Mouse (Mus musculus): Measurements from ENCODE around the gene Ttc19.
A peak's percentile ranks its signal among the peaks of the same experiment; 100 is the strongest.
"Not testable (repeated sequence)": the region's sequence is repeated elsewhere in the genome, so short reads cannot be mapped to it uniquely, and the experiment has no call there.

Ttc19 gene

DNA sequence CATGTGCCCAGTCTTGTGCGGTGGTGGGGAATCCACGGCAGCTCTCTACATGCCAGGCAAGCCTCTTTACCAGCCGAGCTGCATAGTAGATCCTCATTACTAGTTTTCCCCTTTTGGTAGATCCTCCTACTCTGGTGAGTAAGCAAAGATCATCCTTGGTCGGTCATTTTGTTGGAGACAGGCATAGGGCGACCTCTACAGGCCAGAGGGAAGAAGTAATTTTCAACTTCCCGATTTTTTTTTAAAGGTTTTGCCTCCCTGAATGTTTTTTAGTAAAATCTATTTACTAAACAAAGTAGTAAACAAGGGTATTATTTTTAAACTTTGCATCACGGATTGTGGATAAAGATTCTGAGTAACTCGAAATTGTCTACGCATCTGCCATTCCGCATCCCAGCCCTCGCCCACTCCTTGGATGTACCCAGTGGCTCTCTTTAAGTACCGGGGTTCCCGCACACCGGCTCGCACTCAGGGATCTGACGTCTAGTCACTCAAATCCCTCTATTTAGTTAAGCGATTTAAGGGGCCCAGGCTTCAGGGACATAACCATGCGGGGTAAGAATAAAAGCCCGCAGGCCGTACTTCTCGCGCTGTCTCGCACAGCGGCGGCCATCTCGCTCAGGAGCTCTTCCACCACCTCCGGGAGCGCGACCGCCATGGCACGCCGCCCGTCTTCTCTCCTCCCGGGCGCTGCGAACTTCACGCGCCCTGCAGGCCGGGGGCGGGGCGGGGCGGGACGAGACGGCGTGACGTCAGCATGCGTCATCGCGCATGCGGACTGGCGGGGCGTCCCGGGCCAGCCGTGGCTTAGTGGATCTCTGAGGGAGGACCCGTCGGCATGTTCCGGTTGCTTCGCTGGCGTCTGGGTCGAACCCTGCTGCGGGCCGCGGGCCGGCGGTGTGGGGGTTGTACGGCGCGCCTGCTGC, at the start of gene Ttc19, which contains the start of gene Zswim7:
TSS of gene Ttc19 (plus strand) at position 799 of the 926 bp plus-strand sequence.
TSS of gene Zswim7 (minus strand) at position 701 of the 926 bp plus-strand sequence.
- peak; percentile 95 to 97 for DNase-seq

DNA sequence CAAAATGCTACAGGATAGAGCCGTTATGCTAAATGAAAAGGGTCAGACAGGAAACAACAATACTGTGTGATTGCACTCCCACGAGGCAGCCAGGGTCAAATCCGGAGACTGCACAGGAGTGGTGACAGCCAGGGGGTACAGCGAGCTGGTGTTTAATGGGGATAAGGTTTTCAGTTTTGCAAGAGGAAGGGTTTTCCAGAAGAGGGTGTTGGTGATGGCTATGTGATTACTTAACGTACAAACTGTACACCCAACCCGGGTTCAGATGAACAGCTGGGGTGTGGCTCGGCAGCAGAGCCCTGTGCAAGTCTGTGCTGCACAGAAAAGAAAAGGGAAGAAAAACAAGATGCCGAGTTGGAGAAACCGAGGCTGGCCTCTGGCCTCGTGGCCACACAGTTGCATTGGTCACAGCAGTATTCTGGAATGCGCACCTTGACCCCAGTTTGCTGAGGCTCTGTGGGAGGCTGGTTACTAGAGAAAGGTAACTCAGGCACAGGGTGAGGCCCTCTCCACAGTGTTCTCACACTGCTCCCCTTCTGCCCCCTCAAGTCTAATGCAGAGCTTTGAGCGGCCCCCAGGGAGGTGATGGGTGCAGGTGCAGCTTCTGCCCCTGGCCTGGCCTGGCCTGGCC, 40.5 kb upstream of the Ttc19 start:
- no peak for DNase-seq

DNA sequence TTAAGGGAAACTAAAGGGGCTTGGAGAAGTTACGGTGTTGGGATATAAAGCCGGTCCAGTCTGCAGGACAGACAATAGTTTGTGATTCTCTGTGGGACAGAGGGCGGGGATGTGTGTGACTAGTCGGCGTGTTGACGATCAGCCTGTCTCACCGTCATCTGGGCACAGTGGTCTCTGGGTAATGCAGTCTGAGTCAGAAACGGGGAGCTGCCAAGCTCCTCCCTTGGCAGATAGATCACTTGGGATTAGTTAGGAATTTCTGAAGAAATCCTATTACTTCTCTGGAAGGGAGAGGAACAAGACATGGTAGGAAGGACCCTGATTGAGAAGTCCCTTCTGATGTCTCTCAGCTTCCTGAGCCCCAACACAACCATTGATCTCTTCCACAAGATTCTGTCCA, 37.4 kb upstream of the Ttc19 start:
- no peak for DNase-seq

DNA sequence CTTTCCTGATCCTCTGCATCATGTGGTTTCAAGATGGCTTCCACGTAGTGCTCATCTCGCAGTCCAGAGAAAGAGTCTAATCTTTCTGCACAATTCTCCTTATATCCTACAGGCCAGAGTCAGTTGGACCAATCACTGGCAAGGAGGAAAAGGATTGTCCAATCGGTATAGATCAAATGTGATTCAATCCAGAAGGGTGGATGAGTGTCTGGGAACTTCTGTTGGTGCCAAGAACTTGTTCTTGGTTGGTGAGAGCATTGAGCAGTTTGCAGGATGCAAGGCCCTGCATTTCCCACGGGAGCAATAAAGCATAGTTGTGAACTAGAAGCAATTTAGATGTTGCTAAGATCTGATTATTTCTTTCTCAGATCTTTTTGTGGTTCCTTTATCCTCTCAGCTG, 36.8 kb upstream of the Ttc19 start:
- DNase-seq: no peak

DNA sequence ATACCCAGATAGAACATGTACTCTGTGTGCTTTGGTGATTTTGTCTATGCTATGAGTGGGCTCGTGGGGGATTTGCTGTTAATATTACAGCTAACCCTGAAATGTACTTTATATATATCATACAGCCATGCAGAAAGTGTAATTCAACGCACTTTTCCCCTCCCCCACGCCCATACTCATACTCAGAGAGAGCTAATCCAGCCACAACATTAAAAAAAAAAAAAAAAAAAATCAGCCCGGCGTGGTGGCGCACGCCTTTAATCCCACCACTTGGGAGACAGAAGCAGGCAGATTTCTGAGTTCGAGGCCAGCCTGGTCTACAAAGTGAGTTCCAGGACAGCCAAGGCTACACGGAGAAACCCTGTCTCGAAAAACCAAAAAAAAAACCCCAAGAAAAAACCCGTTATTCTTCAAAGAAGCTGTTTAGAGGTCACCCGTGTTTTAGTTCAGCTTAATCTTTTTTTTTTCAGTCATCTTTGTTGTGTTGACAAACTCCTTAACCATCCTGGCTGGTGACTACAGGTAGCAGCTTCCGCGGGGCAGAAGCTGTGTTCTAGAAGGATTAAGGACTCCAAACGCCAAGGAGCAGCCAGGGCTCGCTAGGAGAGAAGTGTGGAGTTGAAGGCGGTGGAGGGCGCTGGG, 33.4 kb upstream of the Ttc19 start:
- DNase-seq: no peak

DNA sequence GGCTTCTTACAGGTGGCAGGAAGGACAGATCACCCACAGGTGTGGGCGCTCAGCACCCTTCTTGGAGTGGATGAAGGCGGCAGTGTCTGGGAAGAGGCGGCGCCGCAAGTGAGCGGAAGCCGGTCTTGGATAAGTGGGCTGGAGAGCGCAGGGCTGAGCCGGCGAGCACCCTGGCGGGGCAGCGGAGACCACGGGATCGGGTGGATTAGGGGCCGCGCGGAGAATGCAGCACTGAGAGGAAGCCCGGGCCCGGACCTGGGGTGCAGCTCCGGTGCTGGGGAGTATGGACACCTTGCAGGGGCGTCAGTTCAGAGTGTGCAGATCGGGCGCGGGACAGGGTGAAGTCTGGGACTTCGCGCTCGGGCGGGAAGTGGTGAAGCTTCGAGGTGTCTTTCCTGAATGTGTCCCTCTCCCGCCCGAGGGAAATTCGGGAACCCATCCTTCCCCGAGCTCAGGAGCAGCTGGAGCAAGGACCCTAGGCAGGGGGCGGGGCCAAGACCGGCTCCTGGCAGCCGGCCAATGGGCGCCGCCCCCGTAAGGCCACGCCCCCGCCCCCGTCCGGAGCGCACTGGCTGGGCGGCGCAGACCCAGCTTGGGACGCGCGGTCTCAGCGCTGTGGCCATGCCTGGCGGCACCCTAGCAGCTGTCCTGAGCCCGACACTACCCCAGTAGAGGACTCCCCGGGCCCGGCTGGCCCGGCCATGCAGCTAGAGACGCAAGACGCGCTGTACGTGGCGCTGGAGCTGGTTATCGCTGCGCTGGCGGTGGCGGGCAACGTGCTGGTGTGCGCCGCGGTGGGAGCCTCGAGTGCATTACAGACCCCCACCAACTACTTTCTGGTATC, 32.6 kb upstream of the Ttc19 start, which contains the start of gene Adora2b:
TSS of gene Adora2b (plus strand) at position 584 of the 844 bp plus-strand sequence.
- DNase-seq: peak; percentile 86 to 91

DNA sequence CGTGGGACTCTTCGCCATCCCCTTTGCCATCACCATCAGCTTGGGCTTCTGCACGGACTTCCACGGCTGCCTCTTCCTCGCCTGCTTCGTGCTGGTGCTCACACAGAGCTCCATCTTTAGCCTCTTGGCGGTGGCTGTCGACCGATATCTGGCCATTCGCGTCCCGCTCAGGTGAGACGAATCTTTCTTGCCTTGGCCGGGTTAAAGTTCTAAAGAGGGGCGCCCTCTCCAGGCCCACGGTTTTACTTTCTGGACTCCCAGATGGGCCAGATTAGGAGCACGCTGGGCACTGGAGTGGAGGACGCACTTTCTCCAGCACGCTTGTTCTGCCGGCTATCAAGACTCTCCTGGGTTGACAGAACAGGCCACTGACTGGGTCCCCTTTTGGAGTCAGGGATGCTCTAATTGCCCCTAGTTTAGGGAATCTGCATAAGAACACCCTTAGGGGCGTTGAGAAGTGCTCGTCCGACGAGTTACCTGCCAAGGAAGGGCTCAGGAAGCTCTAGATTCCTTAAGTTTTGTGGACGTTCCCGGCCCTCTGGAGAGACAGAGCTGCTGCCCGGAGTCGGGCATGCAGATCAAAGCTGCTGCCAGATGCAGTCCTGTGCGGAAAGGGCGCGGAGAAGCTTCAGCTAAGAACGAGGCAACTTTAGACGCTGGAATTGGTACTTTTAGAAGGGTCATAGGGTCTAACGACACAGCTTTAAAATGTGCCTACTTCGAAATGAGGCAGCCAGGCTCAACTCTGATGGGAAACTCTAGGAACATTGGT, 31.8 kb upstream of the Ttc19 start:
- DNase-seq: peak; percentile 65 to 75

DNA sequence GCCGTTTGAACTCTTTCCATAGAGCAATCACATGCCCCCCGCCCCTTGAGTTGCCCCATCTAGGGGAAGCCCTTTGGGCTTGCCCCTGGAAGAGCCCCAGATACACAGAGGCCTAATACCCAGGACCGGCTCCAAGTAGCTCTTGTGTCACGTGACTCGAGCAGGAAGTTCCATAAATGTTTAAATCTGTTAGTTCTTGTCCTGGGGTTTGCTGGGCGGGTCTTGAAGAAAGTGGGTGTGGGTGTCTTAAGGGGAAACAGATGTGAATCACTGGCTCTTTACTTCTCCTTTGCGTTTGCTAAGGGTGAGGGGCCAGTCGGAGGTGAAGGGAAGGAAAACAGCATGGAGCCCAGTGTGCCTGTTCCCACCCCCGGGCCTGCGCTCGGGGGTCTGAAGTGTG, 30.2 kb upstream of the Ttc19 start:
- DNase-seq: peak in 1 of 2 experiments; percentile 37

DNA sequence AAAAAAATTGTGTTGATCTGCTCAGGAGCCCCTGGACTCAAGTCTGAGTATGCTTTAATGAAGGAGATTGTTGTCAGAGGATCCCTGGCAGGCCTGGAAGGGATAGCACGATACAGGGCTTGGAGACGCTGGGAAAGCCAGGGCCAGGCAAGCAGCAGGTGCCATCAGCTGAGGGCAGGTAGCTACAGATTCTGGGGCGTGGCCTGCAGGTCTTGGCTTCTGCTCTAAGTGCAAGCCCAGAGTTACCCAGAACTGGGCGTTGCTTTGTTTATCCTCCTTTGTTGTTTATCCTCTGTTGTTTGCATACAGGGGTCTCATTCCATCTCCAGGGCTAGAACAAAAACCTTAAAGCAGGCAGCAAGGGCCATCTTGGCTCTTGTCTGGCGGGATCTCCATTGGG, 27.9 kb upstream of the Ttc19 start:
- no peak for DNase-seq

DNA sequence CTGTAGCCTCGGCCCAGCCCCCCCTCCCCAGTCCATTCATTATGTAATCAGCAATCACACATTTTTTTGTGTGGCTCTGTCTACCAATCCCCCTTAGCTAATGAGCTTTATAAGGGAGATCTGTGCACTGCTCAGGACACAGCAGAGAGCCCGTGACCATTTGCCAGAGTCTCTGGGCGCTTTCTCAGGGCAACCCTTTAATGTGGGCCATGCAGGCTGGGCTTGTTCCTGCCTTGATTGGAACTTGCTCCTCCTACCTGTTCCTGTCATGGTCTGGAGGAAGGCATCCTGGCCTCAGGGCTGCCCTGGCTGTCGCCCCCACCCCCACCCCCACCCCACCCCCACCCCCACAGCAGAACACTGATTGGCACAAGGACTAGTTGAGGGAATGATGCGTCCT, 22.1 kb upstream of the Ttc19 start:
- DNase-seq: no peak

DNA sequence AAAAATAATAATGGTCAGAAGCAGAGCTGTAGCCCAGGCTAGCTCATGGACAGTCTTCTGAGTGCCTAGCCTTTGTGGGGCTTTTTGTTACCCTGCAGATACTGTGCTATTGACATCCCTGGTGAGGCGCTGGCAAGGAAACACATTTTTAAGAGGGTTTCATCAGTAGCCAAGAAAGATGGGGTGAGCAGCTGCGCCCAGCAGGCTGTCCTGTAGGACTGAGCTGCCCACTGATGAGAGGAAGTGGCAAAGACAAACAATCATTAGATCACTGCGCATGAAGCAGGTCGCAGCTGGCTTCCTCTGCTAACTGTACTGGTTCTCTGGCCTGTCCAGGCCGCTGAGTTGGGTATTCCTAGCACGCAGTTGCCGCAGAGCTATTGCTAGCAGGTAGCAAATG, 17.7 kb upstream of the Ttc19 start:
- DNase-seq: no peak

DNA sequence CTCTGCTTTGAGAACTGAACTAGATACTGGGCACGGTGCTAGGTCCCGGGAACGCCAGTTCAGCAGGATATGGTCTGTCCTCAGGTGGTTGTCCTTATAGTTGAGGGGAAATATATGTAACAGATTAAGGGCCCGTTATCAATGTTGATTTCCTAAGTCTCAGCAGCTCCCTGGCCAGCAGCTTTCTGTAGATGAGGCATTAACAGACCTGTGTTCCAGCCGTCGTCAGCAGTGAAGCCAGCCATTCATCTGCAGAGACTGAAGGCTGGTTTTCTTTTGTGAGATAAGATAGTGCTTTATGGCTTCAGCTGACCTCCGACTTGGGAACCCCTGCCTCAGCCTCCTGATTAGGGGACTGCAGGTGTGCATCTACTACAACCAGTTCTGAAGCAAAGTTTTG, 17.3 kb upstream of the Ttc19 start:
- DNase-seq: no peak

DNA sequence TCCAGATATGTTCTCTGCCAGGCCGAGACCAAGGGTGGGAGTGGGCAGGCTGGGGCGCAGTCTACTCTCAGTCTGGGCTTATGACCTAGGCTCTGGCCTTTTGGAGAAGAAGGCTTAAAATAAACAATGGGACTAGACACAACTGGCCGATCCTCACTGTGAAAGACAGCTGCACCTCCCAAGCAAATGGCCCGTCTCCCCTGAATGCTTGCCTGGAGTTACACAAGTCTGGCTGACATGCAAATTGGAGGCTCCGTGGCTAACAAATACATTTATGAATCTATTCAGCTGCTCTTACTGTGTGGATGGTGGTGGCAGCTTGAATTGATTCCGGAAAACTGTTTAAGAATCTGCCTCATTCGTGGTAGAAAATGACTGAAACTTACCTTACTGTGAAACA, 15.6 kb upstream of the Ttc19 start:
- DNase-seq: no peak

DNA sequence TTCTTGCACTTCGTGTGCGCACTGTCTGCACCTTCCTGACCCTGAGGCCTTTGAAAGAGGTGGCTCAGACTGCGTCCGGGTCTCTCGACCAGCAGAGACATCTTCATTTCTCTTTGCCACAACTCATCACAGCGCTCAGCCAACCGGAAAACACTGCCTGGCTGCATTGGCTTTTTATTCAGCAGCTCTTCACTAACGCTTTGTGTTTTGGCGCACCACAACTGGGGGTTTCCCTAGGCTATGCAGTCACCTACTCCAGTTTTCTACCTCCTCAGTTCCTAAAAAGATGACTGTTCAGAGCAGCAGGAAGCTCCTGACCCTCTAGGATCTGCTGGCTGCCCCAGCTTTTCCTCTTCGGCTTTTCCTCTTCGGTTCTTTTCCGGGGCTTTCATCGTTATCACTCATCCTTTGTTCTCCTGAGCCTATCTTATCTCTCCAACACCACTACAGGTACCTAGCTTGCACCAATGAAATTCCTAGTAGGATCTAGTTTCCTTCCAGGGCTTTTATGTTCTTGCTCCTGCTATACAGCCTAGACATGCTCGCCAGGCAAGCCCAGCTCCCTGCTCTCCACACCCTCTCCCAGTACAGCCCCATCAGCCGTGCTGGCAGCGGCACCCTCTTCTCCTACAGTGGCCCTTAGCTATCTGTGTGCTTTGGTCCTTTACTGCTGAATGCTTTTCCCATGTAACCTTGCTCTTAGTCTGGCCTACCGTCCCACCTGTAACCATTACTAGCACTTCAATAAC, 14.6 kb upstream of the Ttc19 start:
- no peak for DNase-seq

DNA sequence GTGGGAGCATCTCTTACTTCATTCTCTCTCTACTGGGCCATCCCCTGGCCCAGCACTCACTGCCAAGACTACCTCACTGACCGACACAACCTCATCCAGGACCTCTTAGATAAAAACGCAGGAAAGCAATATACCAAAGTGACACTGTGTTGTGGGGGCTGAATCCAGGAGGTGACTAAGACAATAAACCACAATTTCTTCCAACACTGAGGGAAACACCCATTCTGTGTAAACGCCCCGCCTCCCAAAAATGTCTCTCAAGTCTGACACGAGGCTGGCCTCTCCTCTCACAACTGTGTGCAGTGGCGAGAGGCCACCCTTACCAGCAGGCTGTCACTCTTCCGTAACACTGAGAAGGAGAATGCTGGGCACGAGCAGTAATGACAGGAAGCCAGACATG, 12.9 kb upstream of the Ttc19 start:
- DNase-seq: no peak

DNA sequence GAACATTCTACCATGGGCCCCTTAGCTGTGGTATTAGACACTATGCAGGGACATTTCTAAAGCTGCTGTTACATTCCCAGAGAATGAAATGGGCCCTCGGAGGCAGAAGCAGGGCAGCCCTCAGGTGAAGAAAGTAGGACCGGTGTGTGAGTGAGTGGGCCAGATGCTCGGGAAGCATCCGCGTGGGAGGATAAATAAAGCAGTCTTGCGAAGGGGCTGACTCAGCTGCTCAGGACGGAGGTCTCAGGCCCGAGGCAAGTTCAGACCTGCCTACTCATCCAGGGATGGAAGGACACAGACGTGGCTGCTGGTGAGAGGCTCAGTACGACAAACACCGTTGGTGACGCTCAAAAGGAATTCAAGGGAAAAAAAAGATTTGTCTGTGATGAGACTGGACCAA, 12.2 kb upstream of the Ttc19 start:
- no peak for DNase-seq

DNA sequence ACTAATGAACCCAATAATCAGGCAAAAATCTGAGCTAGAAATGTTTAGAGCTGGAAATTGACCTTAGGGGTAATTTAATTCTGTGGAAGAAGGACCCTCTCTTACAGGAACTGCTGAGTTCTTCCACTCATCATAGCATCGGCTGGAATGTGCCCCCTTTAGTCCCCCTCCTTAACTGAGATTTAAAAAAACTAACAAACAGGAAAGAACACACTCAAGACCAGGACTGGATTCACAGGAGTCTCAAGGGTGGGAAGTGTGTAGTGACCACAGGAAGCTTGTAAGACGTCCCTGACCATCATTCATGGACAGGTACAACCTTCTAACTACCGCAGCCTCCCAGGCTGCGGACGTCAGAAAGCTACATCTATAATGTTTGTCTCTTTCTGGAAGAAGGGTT, 10.4 kb upstream of the Ttc19 start:
- no peak for DNase-seq

DNA sequence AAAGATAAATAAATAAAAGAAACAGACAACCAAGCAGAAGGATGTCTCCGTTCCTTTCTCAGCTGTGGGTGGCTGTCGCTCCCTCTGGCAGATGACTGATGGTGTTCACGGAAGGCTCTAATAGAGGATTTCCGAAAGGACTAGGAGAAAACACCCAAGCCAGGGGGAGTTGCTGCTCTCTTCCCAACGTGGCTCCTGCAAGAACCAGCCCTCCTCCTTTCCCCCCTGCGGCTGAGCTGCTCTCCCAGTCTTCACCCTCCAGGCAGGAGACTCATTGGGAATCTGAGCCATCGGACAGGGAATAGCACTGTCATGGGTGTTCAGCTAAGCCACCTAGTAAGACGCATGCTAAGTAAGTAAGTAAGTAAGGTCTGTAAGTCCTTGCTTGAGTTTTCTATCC, 4.2 kb upstream of the Ttc19 start:
- DNase-seq: no peak

DNA sequence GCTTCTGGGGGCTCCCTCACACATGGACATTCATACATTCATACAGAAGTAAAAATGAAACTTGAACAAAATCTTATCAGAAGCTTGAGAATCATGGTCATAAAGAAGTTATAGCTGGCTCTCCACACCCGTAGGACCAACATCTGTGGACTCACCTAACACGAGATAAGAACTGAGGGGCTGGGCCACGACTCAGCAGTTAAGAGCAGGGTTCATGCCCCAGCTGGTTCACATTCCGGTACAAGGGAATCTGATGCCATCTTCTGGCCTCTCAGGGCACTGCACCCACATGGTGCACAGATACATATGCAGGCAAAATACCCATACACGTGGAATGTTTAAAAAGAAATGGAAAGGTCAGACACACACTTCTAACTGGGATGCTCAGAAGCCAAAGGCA, 3.2 kb upstream of the Ttc19 start:
- DNase-seq: peak; percentile 89 to 90

DNA sequence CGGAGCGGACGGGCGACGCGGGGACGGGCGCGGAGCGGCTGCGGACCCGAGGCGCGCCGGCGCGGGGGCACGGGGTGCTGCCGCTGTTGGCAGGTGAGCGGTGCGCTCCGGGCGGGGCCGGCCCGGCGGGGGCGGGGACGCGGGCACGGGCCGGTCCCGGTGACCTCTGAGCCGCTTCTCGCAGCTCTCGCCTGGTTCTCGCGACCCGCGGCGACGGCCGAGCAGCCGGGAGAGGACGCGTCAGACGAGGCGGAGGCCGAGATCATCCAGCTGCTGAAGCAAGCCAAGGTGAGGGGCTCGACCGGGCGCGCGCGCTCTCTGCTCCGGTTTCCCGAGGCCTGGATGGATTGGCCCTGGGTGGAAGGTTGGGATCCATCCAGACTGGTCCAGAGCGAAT, 326 bp downstream of the Ttc19 start:
- DNase-seq: peak; percentile 71 to 86

DNA sequence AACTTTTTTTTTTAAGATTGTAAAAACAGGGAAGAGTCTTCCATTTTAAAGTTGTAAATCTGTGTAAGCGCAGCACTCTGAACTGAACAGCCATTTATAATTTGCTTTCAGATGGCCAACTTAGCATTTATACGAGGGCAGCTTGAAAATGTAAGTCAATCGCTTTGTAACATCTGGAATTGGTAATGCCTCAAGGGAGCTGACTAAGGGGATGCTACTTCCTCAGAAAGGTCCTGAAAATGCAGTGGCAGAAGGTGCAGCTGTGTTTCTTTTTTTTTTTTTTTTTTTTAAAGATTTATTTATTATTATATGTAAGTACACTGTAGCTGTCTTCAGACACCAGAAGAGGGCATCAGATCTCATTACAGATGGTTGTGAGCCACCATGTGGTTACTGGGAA, 2.7 kb downstream of the Ttc19 start:
- DNase-seq: not testable (repeated sequence)
